Mouse (Mus musculus): ENCODE measurements at regions not wholly inside any gene's neighbourhood (a gene's known extent, or its start where the extent isn't known, plus 50 kb on each side); places are given as distances from the start of the nearest gene placed in this dataset.

DNA sequence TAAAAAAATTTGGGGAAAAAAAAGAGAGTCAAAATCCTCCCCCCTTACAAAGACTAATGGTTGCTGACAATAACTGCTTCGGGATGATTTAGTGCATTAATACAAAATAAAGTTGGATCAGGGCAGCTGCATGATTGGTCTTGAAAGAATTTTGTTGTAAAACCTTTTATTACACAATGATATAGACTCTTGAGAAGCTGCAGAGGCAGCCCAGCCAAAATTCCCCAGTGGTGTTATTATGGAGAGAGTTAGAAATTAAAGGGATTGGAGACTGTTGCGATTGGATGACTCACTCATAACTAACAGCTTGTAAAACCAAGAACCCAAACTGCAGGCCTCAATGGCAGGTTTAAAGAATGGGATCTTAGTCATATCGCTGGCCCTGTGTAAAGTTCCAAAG lies 181.4 kb upstream of the Igfbp7 start:
- DNase-seq = no peak

DNA sequence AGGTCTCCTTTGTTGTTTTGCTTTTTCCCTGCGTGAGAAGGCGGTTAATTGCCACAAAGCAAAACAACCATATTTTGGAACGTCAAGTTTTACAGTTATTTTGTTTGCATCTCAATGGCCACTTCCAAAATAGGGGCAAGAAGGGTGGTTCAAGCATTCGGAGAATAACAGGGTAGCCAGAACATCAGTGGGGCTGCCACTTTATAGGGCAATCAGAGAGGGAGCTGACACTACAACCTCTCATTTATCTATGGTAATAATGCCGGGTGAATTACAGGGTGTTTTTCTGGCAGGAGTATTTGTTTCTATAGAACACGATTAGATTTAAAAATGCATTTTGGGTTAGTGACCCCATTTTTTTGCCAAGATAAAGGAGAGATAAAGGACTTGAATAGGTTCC lies 173.9 kb upstream of the Igfbp7 start:
- DNase-seq = no peak

DNA sequence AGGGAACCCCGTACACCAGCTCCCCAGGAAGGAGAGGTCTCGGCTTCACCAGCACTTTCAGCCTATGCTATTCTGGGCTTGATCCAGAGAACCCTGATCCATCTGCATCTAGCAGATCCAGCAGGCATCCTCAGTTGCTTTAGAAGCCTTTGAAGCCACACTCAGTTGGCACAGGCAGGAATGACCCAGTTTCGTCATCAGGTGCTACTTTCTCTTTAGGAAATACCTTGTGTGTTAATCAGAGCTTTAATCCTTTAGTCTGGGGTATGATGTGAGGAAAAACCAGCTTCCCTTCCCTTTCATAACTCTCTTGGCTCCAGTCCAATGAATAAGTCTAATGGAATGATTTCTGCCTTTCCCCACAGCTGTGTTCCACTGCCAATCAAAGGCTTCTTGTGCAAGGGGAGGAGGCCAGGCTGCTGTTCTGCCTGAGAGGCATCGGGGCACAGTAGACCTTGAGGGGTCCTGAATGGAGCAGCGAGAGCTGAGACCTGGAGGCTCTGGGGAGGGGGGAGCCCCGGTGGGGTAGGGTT lies 173.3 kb upstream of the Igfbp7 start:
- peak; percentile 10 for DNase-seq

DNA sequence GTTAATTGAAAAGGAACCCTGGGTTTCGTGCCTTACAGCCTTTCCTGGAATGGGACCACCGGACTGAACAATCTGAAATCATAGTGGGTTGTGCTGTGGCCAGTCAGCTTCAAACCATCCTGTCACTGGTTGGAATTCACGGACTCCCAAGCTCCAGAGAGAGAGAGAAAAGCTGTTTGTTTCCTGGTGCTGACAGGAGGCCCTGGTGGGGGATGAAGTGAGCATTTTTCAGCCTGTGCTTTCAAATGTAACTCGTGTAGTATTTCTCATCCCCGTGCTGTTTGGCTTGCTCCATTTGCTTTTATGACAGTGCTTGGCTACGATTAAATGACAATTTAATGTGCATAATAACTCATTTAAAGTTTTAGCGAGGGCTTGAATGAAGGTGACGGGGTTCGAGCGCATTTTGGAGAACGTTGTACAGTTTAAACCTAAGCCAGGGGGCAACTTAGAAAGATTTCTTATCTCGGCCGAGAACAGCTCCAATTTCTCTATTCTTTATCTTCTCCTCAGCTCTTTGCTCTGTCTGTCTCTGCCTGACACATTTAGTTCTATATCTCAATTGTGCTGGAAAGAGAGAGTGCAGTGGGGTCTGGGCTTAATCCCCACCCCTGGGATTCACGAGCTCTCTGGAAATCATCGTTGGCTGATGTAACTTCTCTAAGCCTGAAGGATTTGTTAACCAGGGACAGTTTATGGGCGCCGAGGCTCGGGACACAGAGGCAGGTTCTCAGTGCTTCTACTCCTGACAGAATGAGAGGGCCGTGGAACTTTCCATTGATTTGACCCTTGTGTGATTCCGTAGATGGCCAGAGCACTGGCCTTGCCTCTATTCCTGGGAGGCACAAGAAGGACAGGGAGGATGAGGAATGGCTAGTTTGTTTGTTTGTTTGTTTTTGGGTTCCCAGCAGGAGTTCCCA lies 172.2 kb upstream of the Igfbp7 start:
- peak; percentile 4 for DNase-seq

DNA sequence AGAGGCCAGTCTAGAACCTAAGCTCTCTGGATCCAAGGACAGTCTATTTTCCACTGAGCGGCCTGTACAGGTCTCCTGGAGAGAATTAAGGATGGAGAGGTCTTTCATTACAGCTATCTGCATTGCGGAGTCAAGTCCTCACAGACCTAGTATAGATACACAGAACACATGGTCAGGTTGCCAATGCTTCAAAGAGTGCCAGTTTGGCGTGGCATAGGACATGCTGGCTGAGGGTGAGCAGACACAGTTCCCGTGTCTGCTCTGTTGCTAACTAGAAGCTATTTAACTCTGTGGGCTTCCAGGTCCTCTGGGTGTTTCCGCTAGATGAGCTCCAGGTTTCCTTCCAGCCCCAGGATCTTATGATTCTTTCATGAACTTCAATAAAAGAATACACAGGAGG lies 169.0 kb upstream of the Igfbp7 start:
- DNase-seq = no peak

DNA sequence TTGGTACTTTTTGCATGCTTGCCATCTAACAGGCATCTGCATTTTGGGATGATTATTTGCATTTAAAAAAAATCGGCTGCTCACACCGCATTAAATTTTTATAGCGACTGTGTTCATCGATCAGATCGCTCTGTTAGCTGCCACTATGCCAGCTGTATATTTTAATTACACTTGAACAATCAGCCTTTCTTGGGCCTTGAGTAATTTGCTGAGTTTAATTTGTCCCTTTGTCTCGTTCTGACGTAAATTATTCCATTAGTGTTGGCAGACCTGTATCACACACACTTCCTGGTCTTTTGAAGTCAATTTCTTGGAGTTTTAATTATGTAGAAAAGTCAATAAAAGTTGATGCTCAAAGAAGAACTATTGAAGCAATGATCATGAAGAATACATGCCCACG lies 167.9 kb upstream of the Igfbp7 start:
- DNase-seq = no peak

DNA sequence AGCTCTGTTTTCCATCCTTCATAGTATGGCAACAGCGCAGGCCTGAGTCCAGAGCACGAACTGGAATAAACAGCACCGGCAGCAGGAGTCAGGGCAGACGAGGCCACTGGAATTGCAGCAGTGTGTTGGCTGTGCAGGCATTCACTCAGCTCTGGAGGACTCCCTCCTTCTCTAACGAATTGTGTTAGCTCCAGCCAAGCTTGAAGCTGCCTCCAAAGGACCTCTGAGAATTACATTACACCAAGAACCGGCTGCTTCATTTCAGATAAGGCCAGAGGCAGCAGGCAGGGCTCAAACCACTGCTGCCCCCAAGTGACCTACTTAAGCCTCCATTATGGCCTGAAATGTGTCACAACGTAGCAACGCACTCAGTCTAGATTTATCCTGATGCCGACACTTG lies 162.5 kb upstream of the Igfbp7 start:
- DNase-seq = peak; percentile 21

DNA sequence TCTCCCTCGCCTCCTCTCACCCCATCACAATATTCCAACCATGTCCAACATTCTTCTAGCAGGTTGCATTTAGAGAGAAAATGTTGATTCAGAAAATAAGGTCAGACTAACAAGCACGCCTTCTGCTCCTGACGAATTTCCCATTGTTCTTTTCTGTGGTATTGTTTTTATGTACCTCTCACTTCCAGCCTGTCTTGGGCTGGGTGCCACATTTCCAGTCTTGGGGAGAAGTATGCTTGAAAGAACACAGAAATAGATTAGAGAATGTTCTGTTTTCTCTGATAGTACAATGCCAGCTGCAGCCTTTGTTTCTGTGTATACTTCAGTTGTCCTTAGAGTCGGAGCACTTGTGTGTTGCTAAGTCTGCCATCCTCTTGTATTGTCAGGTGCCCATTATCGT lies 160.3 kb upstream of the Igfbp7 start:
- no peak for DNase-seq

DNA sequence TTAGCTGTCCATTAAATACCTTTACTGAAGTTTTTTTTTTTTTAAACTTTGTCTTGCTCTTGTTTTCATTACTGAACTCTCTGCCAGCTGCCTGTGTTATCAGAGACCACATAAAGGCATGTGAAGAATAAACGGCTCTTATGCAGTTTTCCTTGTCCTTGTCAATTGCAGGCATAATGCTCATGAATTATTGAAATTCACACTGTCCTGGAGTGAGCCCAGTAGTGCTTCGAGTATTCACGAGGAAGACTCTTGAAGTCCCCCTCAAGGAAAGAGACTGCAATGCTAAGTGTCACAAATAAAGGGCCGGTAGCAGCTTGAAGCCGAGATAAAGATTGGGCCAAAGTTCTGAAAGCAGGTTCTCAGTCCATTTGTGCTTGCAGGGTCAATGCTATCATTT lies 144.7 kb upstream of the Igfbp7 start:
- DNase-seq = no peak

DNA sequence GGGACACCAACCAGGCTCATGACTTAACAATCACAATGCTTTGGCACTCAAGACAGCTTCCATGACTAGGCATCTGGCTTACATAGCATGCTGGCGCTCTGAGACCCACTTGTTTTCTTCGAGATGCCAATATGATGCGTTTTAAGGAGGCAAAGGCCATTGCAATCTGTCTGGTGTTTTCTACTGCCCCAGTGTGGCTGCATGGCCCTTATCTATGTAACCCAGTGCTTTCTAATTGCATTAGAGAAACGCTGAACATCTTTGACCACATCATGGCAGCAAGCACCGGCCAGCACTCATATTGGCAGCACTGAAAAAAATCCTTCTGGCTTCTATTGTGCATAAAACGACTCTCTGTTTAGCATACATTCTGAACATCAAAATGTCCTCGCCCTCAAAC lies 144.2 kb upstream of the Igfbp7 start:
- no peak for DNase-seq

DNA sequence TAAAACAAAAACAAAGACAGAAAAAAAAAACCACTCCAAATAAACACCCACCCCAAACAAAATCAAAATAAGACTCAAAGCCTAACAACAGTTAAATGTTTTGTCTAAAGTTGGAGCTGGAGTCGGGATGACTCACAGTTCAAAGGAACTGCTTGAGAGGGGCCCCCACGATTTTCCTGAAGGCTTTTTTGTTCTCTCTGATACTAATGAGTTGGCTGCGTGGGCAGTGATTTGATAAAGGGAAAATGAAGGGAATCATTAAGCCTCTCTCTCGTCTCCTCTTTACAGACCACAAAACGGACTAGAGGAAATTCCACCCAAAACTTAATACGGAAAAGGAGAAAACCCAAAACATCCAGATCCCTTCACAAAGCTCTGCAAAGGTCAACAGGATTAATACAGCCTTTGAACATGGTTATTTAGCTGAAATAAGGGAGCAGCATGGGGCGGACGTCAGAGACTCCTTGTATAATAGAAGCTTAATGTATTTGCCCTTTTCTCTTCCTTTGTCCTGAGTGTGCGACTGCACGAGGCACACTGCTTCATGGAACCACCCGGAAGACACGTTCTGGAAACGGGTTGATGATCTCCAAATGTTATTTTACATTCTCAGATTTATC lies 138.3 kb upstream of the Igfbp7 start:
- DNase-seq = peak; percentile 9

DNA sequence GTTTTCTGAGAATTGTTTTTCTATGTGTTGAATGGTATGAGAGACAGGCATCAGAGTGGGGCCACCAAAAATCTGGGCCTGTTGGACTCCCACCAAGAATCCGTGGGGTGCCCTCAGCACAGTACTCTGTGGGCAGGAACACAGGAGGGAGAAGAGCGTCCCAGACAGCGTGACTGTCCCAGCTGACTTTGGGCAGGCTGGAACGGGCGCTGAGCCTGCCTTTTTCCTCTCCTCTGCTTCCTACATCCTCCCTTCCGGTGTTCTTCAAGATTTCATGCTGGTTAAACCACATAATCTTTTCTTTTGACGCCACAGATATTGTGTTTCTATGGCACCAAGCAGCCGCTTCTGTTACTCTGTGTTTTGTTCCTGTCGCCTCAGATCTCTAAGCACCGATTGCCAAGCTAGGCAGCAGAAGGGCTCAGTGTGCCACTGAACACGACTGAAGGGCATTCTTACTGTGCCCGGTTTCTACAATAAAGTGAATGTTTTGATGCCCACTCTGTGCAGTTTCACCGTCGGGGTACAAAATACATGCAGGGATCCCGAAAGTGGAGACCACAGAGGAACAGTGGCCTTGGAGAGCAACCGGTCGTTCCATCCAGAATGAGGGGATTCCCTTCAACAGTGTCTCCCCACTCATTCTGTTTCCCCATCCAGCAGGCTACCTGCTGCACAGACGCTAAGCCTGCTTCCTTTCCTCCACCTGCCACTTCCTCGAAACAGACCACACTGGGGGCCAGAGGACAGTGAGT lies 124.6 kb upstream of the Igfbp7 start:
- no peak for DNase-seq

DNA sequence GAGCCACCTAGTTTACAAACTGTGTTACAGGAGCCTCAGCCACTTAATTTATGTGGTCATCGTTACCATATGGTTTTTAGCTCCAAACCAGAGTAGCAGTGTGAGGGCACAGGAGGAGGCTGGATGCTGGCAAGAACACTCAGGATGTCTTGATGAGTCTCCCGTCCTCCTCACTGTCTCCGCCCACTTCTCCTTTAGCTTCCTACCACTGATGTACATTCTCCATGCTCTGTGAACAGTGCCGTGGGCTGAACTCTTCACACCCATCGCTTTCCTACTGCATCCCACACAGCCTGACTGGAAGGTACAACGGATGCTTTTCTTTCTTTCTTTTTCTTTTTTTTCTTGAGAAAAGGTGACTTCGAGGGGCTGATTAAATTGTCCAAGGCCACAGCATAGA lies 122.5 kb upstream of the Igfbp7 start:
- DNase-seq = no peak

DNA sequence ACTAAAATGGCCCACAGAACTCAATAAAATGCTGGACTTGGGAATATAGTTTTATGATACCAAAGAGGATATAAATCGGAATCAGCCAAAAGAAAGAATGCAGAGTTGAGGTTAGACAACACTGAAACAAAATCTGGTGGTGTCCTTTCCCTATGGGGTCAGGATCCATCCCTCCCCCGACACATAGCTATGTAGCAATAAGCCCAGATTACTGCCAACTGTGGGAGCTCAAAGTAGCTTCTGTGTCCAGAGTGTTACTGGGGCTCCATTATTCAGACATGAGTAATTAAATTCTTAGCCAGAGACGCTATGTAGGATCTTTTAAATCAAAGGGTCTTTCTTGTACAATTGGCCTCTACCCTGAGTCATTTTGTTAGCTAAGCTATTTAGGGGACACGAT lies 109.4 kb upstream of the Igfbp7 start:
- no peak for DNase-seq

DNA sequence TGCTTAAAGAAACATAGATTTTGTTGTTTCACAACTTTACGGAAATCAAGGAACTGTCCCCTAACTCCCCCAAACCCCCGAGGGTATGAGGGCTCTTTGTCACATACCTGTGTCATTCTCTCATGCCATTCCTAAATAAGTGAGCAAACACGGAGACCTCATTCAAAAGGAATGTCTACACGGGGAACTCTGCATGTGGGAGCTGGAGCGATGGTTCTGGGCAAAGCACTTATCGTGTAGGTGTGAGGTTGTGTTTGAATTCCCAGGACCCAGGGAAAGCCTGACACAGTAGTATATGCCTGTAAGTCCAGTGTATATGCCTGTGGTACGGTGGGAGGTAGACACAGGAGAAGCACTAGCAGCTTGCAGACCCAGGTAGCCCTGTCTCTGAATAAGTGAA lies 107.6 kb upstream of the Igfbp7 start:
- DNase-seq = no peak

DNA sequence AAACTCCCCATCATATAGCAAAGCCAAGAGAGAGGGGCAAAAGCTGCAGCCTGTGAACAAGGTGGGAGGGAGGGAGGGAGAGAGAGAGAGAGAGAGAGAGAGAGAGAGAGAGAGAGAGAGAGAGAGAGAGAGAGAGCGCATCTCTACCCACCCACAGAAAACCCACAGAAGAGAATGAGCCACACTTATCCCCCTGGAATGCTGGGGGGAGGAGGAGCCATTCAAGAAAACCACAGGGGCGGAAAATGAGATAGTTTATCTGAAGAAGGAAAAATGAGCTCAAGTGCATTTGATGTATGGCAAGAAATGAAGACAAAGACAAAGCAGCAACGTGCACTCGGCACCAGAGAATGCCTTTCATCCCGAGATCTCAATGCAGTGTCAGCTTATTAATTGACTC lies 94.8 kb upstream of the Igfbp7 start:
- DNase-seq = no peak

DNA sequence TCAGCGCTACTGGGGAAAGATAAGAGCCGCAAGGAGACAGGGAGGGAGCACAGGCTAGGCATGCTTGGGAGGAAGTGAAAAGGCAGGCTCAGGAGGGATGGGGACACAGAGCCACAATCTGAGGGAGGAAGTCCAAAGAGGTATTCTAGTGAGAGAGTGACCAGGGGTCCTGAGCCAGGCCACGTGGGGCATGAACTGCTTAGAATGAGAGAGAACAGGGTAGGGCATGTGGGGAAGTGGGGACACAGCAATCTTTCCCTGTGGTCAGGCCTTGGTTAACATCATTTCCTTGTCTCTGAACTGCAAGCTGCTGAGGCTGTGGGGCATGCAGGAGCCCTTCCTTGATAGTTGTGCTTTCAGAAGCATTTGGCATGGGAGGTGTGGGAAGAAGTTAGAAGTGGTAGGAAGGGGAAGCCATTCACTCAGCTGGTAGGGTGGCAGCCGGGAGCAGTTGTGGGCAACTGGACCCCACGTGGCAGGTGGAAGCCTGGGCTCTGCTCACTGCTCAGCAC lies 92.2 kb upstream of the Igfbp7 start:
- DNase-seq = no peak

DNA sequence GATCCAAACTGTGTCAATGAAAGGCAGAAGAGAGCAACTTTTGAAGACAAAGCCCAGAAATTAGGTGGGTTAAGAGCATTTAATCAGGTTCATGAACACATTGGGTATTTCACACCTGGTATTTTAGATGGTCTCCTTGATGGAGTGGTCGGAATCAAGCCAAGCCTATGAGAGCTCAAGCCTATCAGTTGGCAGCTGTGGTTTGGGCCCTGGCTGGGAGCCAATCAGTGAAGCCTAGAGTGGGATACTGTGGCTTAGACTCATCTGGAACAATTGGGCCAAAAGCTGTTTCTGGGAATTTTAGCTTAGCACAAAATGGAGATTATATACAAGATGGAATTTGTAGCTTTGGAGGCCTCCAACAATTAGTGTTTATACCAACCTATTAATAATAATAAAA lies 86.8 kb upstream of the Igfbp7 start:
- no peak for DNase-seq

DNA sequence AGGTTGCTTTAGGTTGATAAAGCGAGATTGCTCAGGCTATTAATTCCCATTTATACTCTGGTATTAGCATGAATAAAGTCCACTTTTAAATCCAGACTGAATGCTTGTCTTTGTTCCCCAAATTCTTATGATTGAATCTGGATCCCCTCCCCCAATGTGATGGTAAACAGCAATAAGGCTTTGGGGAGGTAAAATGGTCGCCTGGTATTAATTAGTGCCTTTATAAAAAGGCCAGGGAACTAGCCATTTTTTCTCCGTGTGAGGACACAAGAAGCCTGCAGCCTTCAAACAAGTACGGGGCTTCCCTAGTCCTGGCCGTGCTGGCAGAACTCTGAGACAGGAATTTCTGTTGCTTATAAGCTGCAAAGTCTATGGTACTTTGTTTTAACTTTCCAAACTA lies 81.1 kb upstream of the Igfbp7 start:
- DNase-seq = no peak

DNA sequence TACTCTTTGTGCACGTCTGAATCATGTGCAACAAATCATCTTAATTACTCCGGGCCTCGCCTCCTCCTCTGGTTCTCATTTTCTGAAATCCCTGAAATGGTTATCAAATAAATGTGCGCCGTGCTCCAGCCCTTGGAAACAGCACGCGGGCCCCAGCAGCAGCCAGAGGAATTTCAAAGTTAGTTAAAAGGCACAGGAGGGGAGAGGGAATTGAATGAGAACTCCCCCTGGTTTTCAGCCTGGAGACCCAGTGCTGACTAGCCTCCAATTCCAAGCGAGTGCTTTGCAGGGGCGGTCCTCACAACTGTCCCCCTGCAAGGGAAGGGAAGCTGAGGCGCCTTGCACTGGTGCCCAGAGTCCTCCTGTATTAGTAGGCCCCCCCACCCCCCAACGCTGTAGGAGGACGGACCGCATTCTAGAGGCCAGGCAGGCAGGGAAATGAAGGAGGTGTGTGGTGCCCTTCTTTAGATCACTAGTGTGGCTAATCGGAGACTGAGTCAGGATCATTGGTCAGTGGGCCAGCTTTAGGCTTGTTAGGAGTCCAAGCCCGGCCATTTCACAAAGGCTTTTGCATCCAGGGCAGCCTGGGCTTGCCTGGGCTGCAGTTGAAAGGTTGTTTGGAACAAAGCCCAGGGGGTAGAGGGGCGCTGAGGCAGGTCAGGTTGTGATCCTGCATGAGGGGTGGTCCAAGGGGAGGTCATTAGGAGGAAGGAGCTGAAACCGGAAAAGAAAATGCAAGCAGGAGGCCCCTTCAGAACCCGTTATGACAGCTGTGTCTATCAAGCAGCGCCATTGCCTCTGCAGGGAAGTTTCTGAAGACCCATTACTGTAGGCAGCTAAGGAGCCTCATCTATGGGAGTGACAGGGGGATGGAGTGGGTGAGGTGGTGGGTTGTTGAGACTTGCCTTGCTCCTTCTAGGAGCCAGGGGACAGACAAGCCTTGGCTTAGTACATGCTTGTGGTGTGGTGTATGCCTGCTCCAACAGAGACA lies 80.3 kb upstream of the Igfbp7 start:
- no peak for DNase-seq

DNA sequence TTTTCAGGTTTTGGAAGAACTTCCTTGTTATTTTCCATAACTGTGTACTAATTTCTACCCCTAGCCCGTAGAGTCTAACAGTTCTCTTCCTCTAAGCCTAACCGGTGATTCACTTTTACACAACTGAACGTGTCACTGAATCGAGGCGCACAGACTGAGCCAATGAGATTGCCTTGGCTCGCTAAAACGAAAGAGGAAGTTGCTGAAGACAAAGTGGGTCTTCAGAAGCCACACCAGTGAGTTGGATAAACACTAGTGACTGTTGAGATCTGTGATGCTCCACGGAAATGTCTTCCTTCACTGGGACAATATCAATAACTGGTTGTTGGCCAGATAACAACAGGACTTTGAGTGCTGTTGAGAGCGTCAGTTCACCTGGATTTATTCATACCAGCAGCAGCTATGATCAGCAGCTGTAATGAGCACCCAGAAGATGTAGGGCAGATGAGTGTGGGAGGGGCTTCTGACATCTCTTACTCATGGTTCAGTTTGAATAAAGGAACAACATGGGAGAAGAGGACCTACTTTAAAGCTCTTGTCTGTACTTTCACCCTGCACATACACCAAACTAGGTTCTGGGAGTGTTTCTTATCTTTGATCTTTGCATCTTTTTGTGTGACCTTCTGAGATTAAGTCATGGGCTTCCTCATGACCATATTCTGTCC lies 75.3 kb upstream of the Igfbp7 start:
- DNase-seq = no peak

DNA sequence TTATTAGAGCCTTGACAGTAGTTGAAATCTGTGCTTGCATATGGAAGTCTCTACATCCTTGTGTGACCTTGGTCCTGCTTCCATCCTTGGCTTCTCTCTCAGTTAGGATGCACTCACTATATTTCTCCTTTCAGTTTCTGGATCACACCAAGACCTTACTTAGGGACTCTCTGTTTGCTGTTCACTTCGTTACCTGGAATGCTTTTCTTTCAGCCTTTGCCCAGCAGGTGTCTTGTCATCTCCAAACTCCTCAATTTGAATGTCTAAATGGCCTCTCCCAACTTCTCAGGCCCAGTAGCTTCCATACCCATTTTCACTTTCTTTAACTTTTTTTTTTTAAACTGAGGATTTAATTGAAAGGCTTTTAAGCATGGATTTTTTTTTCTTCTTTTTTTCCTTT lies 74.0 kb upstream of the Igfbp7 start:
- no peak for DNase-seq

All from kidney, postnatal 14 days (tissue).